Mouse (Mus musculus): ENCODE data around the gene Thpo. TPM values are rescaled to one million over a fixed set of nuclear protein-coding genes. Genes with fewer than 3 reads are reported as not detected.

Thpo gene
- polyA plus RNA-seq, 1 experiment from 2014 or later = 0.62 TPM

- H3K27ac ChIP-seq = peak overlapping the region; percentile 97
- peaks cover 16% of the 10 kb centered on the region for H3K36me3 ChIP-seq (ENCODE audit: insufficient read depth, low read length)
- DNase-seq (ENCODE audit: low spot score) (no peak), ATAC-seq (replicated peaks; ENCODE audit: low FRiP score, low read depth) (peak; percentile 10)
- H3K4me3 ChIP-seq (replicated peaks; ENCODE audit: low read depth, low read length) = peak overlapping the region; percentile 55
- WGBS = 2% methylated on average over 18 of the region's 18 CpGs
- H3K9ac ChIP-seq (ENCODE audit: low read depth, low read length) = peak overlapping the region; percentile 71
- no peaks in the 10 kb centered on the region for H3K9me3 ChIP-seq (replicated peaks; ENCODE audit: low read length)
- H3K4me1 ChIP-seq (replicated peaks; ENCODE audit: insufficient read depth, low read length) = peaks cover 15% of the 10 kb centered on the region
- peak overlapping the region; percentile 92 for H3K4me2 ChIP-seq (ENCODE audit: low read length)
- no peaks in the 10 kb centered on the region for H3K27me3 ChIP-seq (ENCODE audit: insufficient read depth, low read length)
- TF ChIP-seq CTCF (IDR thresholded peaks at IDR 0.05; ENCODE audit: low read depth) = no peak
These were observed 16.2 kb downstream of the Thpo start for GRCm38 (mm10) chr16:20717978-20718670.

DNA sequence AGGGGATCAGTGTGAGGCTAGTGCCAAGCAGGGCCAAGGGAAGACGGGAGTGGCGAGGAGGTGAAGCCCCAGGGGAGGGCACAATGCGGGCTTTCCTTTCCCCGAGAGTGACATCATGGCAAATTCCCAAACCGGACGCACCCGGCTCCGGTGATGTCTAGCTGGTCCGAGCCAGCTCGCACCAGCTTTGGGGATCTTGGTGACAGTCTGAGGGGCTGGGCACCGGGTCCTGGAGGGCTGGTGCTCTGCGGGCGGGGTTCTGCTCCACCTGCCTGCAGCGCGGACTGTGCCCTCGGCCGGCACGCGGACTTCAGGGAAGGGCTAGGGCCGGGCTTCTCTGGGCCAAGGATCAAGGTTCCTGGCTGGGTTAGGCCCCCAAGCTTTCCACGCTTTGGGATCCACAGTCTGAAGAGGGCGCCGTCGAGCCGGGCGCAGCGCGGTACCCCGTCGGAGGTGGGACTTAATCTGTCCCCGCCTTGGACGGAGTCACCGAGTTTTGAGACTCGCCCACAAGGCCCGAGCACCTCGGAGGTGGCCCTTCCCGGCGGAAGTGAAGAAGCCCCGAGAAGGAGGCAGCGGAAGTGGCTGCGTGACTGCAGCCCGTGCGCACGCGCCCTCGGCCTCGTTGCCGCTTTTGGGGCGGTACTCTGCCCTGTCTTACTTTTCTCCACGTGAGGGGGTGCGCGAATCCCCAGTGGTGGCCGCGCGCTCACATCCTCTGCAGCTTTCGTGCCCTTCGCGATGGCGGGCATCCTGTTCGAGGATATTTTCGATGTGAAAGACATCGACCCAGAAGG, 16.9 kb downstream of the Thpo start, which contains the start of the genes Polr2h and Clcn2:
Gene Polr2h (plus strand): TSS at position 485 of the 797 bp plus-strand sequence.
Gene Clcn2 (minus strand): TSS at position 566 of the 797 bp plus-strand sequence.
- ATAC-seq (replicated peaks; ENCODE audit: low FRiP score, low read depth) = peak; percentile 89
- TF ChIP-seq CTCF (IDR thresholded peaks at IDR 0.05; ENCODE audit: low read depth) = peak; percentile 72
- peak within 1 kb of the TSS; percentile 55 for H3K4me3 ChIP-seq (replicated peaks; ENCODE audit: low read depth, low read length)
- no peaks in the 10 kb centered on the region for H3K9me3 ChIP-seq (replicated peaks; ENCODE audit: low read length)
- peak within 1 kb of the TSS; percentile 71 for H3K9ac ChIP-seq (ENCODE audit: low read depth, low read length)
- peak; percentile 97 for DNase-seq (ENCODE audit: low spot score)
- peak within 1 kb of the TSS; percentile 92 for H3K4me2 ChIP-seq (ENCODE audit: low read length)
- H3K27me3 ChIP-seq (ENCODE audit: insufficient read depth, low read length) = no peaks in the 10 kb centered on the region
- H3K36me3 ChIP-seq (ENCODE audit: insufficient read depth, low read length) = peaks cover 16% of the 10 kb centered on the region
- H3K27ac ChIP-seq = peak within 1 kb of the TSS; percentile 97
- H3K4me1 ChIP-seq (replicated peaks; ENCODE audit: insufficient read depth, low read length) = peaks cover 15% of the 10 kb centered on the region
- under 1% methylated on average over 61 of the region's 62 CpGs for WGBS

GRCm38 (mm10) chr16:20716841-20717180, 17.5 kb downstream of the Thpo start:
- DNase-seq (ENCODE audit: low spot score) (no peak), ATAC-seq (replicated peaks; ENCODE audit: low FRiP score, low read depth) (no peak)
- no peaks in the 10 kb centered on the region for H3K27me3 ChIP-seq (ENCODE audit: insufficient read depth, low read length)
- H3K36me3 ChIP-seq (ENCODE audit: insufficient read depth, low read length) = peaks cover 22% of the 10 kb centered on the region
- H3K4me2 ChIP-seq (ENCODE audit: low read length) = peak overlapping the region; percentile 92
- no peak for TF ChIP-seq CTCF (IDR thresholded peaks at IDR 0.05; ENCODE audit: low read depth)
- peak overlapping the region; percentile 55 for H3K4me3 ChIP-seq (replicated peaks; ENCODE audit: low read depth, low read length)
- WGBS = 0% methylated on average over 8 of the region's 8 CpGs
- H3K27ac ChIP-seq = peak overlapping the region; percentile 97
- peaks cover 15% of the 10 kb centered on the region for H3K4me1 ChIP-seq (replicated peaks; ENCODE audit: insufficient read depth, low read length)
- H3K9me3 ChIP-seq (replicated peaks; ENCODE audit: low read length) = no peaks in the 10 kb centered on the region
- H3K9ac ChIP-seq (ENCODE audit: low read depth, low read length) = peak overlapping the region; percentile 71

DNA sequence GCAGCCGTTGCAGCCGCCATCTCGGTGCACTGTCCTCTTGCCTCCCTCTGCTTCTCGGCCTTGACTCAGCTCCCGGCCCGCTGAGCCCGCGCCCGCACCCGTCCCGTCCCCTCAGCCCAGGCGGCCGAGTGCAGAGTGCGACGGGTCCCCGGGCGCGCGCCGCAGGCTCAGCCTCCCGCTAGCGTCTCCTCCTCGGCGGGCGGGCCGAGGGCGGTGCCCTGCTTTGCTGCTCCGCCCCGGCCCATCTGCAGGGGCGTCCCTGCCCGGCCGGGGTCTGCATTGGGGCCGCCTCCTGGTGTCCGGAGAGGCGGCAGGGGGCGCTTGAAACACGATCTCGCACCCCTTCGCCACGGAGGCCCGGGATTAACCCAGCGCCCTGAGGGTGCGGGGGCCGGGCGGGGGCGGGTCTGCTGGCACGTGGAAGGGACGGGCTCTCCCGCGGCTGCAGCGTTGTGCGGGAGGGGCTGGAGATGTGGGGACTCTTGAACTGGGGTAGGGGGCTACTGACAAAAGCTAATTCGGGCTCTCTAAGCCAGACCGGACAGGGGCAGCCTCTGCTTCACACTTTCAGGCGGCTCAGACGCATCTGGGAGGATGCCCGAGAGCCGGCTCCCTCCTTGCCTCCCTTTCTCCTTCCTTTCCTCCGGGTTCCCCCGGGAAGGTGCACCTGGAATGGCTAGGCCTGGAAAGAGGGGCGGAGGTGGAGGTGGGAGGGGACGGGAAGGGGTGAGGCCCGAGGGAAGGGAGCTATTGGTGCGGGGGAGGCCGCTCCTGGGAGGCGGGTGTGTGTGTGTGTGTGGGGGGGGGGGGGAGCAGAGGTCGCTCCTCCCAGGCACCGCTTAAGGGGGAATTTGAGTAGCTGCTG, 18.1 kb downstream of the Thpo start:
- Histone ChIP-seq H3K9me3 (replicated peaks; ENCODE audit: low read length) (no peaks in the 10 kb centered on the region), H3K27ac (peak overlapping the region; percentile 97), H3K4me3 (replicated peaks; ENCODE audit: low read depth, low read length) (peak overlapping the region; percentile 55), H3K9ac (ENCODE audit: low read depth, low read length) (peak overlapping the region; percentile 71), H3K4me1 (replicated peaks; ENCODE audit: insufficient read depth, low read length) (peaks cover 15% of the 10 kb centered on the region), H3K36me3 (ENCODE audit: insufficient read depth, low read length) (peaks cover 20% of the 10 kb centered on the region; the same call in 1 of the 2 replicates), H3K27me3 (ENCODE audit: insufficient read depth, low read length) (no peaks in the 10 kb centered on the region), H3K4me2 (ENCODE audit: low read length) (peak overlapping the region; percentile 92)
- peak; percentile 53 for TF ChIP-seq CTCF (IDR thresholded peaks at IDR 0.05; ENCODE audit: low read depth)
- ATAC-seq (replicated peaks; ENCODE audit: low FRiP score, low read depth) = peak; percentile 61
- WGBS = under 1% methylated on average over 63 of the region's 68 CpGs
- peak; percentile 93 for DNase-seq (ENCODE audit: low spot score)

DNA sequence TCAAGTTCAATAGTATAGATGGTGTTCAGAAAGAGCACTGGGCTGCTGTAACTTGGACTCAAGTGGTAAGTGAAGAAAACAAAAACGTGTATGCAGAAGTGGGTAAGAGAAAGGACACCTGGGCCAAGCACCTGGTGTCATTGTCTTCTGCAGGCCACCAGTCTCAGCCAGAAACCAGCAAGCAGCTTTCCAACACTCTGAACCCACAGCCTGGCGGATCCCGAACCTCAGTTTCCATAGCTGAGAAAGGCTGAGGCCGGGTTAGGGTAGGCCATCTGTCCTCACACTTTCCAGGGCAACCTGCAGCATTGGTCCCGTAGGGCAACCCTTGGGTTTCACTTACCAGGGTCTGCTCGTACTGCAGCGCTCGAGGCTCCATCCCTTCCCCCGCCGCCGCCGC, 18.7 kb downstream of the Thpo start:
- H3K4me3 ChIP-seq (replicated peaks; ENCODE audit: low read depth, low read length) = peak overlapping the region; percentile 55
- H3K9me3 ChIP-seq (replicated peaks; ENCODE audit: low read length) = no peaks in the 10 kb centered on the region
- H3K9ac ChIP-seq (ENCODE audit: low read depth, low read length) = peak overlapping the region; percentile 71
- peak overlapping the region; percentile 92 for H3K4me2 ChIP-seq (ENCODE audit: low read length)
- no peaks in the 10 kb centered on the region for H3K27me3 ChIP-seq (ENCODE audit: insufficient read depth, low read length)
- TF ChIP-seq CTCF (IDR thresholded peaks at IDR 0.05; ENCODE audit: low read depth) = no peak
- peak overlapping the region; percentile 97 for H3K27ac ChIP-seq
- H3K4me1 ChIP-seq (replicated peaks; ENCODE audit: insufficient read depth, low read length) = peaks cover 15% of the 10 kb centered on the region
- under 1% methylated on average over 12 of the region's 12 CpGs for WGBS
- DNase-seq (ENCODE audit: low spot score) (no peak), ATAC-seq (replicated peaks; ENCODE audit: low FRiP score, low read depth) (no peak)
- 0 out of 2 replicates have a peak, but pooled peaks cover 18% of the 10 kb centered on the region for H3K36me3 ChIP-seq (ENCODE audit: insufficient read depth, low read length)
